Mouse (Mus musculus): ENCODE measurements around the gene Olfr368. TPM values are rescaled to one million over a fixed set of nuclear protein-coding genes. Genes with fewer than 3 reads are reported as not detected.
A peak's percentile ranks its signal among the peaks of the same experiment; 100 is the strongest.

Olfr368 gene
- not detected in 2 replicates for polyA plus RNA-seq (2015; fragmentation: Nextera tagmentation; extraction: Ambion mirVana)

GRCm38 (mm10) chr2:37326215-37326614 lies at the start of gene Olfr368:
TSS of gene Olfr368 (plus strand) at chr2:37326515.
- Histone ChIP-seq H3K36me3 (replicated peaks; ENCODE audit: insufficient read depth, low read length) (no peaks in the 10 kb centered on the region), H3K9me3 (ENCODE audit: low read length) (no peaks in the 10 kb centered on the region), H3K4me1 (ENCODE audit: insufficient read depth) (no peaks in the 10 kb centered on the region), H3K4me2 (ENCODE audit: low read depth, low read length) (no peak within 1 kb of the TSS), H3K4me3 (ENCODE audit: low read depth, low read length) (no peak within 1 kb of the TSS), H3K27ac (ENCODE audit: low read depth) (no peak within 1 kb of the TSS), H3K9ac (replicated peaks) (no peak within 1 kb of the TSS), H3K27me3 (ENCODE audit: insufficient read depth, low read length) (no peaks in the 10 kb centered on the region)
- ATAC-seq (no peak), DNase-seq (no peak)
- WGBS (ENCODE audit: insufficient replicate concordance) = 63% methylated on average over 1 of the region's 1 CpGs
- no peak for TF ChIP-seq CTCF (IDR thresholded peaks at IDR 0.05; ENCODE audit: low read depth)
- TF ChIP-seq EP300 (IDR thresholded peaks at IDR 0.05; ENCODE audit: low read depth) = no peak

DNA sequence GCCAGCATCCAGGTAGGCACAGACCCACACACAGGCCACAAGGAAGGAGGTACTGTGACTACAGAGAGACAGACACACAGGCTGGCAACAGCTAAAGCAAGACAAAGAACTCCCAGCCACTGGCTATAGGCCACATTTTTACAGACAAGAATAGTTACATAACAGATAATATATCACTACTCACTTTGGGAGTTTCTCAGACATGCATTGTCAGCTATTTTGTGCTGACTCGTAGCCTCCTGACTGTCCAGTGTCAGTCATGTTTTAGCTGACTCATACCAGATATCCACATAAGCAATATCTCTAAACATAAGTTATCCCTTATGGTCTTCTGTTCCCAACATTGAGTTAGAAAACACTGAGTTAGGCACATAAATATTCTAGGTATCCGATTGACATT lies 7.0 kb downstream of the Olfr368 start:
- no peak for ATAC-seq
- Histone ChIP-seq H3K27me3 (ENCODE audit: insufficient read depth, low read length) (no peaks in the 10 kb centered on the region), H3K9ac (replicated peaks) (no peak overlapping the region), H3K4me1 (ENCODE audit: insufficient read depth) (no peaks in the 10 kb centered on the region), H3K4me3 (ENCODE audit: low read depth, low read length) (no peak overlapping the region), H3K4me2 (ENCODE audit: low read depth, low read length) (no peak overlapping the region), H3K27ac (ENCODE audit: low read depth) (no peak overlapping the region), H3K9me3 (ENCODE audit: low read length) (no peaks in the 10 kb centered on the region), H3K36me3 (replicated peaks; ENCODE audit: insufficient read depth, low read length) (no peaks in the 10 kb centered on the region)
- WGBS (ENCODE audit: insufficient replicate concordance) = 67% methylated on average over 2 of the region's 2 CpGs
- TF ChIP-seq EP300 (IDR thresholded peaks at IDR 0.05; ENCODE audit: low read depth) (no peak), CTCF (IDR thresholded peaks at IDR 0.05; ENCODE audit: low read depth) (no peak)
- DNase-seq = no peak

DNA sequence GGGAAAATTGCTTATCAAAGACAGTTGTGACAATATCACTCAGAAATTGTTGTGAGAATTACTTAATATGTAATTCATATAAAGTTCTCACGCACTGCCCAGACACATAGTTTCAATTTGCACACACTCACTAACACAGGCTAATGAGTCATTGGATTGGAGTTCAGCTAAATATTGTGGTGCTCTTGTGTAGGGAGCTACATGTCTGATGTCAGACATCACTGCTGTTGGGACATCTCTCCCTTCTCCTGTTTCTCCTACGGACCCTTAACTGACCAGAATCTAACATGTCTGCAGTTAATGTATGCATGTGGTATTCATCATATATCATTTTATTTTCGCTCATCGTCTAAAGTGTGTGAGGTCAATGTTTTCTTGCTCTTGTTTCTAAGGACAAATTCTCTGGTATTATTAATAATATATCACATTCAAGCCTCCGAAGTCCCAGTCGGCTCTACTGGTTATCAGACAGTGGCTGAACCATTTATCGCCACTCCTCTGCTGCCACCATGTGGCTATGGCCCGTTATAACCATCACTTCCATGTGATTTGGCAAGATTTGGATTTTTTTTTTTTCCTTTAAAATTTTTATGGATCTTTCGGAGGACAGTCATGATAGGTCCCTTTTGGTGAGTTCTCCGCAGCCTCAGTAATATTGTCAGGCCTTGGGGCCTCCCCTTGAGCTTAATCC lies 12.3 kb downstream of the Olfr368 start:
- Histone ChIP-seq H3K9ac (replicated peaks) (no peak overlapping the region), H3K4me2 (ENCODE audit: low read depth, low read length) (no peak overlapping the region), H3K4me3 (ENCODE audit: low read depth, low read length) (no peak overlapping the region), H3K36me3 (replicated peaks; ENCODE audit: insufficient read depth, low read length) (no peaks in the 10 kb centered on the region), H3K9me3 (ENCODE audit: low read length) (no peaks in the 10 kb centered on the region), H3K27me3 (ENCODE audit: insufficient read depth, low read length) (no peaks in the 10 kb centered on the region), H3K27ac (ENCODE audit: low read depth) (no peak overlapping the region), H3K4me1 (ENCODE audit: insufficient read depth) (no peaks in the 10 kb centered on the region)
- TF ChIP-seq CTCF (IDR thresholded peaks at IDR 0.05; ENCODE audit: low read depth) (peak; percentile 71), EP300 (IDR thresholded peaks at IDR 0.05; ENCODE audit: low read depth) (no peak)
- WGBS (ENCODE audit: insufficient replicate concordance) = 53% methylated on average over 10 of the region's 10 CpGs
- DNase-seq = peak; percentile 41
- no peak for ATAC-seq

GRCm38 (mm10) chr2:37351671-37352070 lies 25.4 kb downstream of the Olfr368 start:
- no peak for DNase-seq
- H3K4me2 ChIP-seq (ENCODE audit: low read depth, low read length) = no peak overlapping the region
- no peaks in the 10 kb centered on the region for H3K4me1 ChIP-seq (ENCODE audit: insufficient read depth)
- WGBS (ENCODE audit: insufficient replicate concordance) = 78% methylated on average over 7 of the region's 7 CpGs
- no peak overlapping the region for H3K27ac ChIP-seq (ENCODE audit: low read depth)
- peaks cover 49% of the 10 kb centered on the region for H3K36me3 ChIP-seq (replicated peaks; ENCODE audit: insufficient read depth, low read length)
- no peak for ATAC-seq
- H3K9ac ChIP-seq (replicated peaks) = no peak overlapping the region
- no peak for TF ChIP-seq CTCF (IDR thresholded peaks at IDR 0.05; ENCODE audit: low read depth)
- no peak for TF ChIP-seq EP300 (IDR thresholded peaks at IDR 0.05; ENCODE audit: low read depth)
- no peak overlapping the region for H3K4me3 ChIP-seq (ENCODE audit: low read depth, low read length)
- H3K9me3 ChIP-seq (ENCODE audit: low read length) = no peaks in the 10 kb centered on the region
- no peaks in the 10 kb centered on the region for H3K27me3 ChIP-seq (ENCODE audit: insufficient read depth, low read length)

GRCm38 (mm10) chr2:37355571-37355970 lies 29.3 kb downstream of the Olfr368 start:
- WGBS (ENCODE audit: insufficient replicate concordance) = 68% methylated on average over 5 of the region's 5 CpGs
- DNase-seq (peak; percentile 61), ATAC-seq (no peak)
- Histone ChIP-seq H3K9me3 (ENCODE audit: low read length) (no peaks in the 10 kb centered on the region), H3K4me2 (ENCODE audit: low read depth, low read length) (no peak overlapping the region), H3K36me3 (replicated peaks; ENCODE audit: insufficient read depth, low read length) (peaks cover 49% of the 10 kb centered on the region), H3K9ac (replicated peaks) (no peak overlapping the region), H3K4me1 (ENCODE audit: insufficient read depth) (0 out of 2 replicates have a peak, but pooled peaks cover 3% of the 10 kb centered on the region), H3K4me3 (ENCODE audit: low read depth, low read length) (no peak overlapping the region), H3K27me3 (ENCODE audit: insufficient read depth, low read length) (no peaks in the 10 kb centered on the region), H3K27ac (ENCODE audit: low read depth) (no peak overlapping the region)
- TF ChIP-seq EP300 (IDR thresholded peaks at IDR 0.05; ENCODE audit: low read depth) (no peak), CTCF (IDR thresholded peaks at IDR 0.05; ENCODE audit: low read depth) (no peak)

GRCm38 (mm10) chr2:37358633-37359540 lies 32.6 kb downstream of the Olfr368 start, which contains the start of gene Pdcl:
TSS of gene Pdcl (minus strand) at chr2:37359332.
- 0 out of 2 replicates have a peak, but pooled peaks cover 3% of the 10 kb centered on the region for H3K4me1 ChIP-seq (ENCODE audit: insufficient read depth)
- no peaks in the 10 kb centered on the region for H3K9me3 ChIP-seq (ENCODE audit: low read length)
- H3K4me2 ChIP-seq (ENCODE audit: low read depth, low read length) = peak within 1 kb of the TSS; percentile 82
- peak within 1 kb of the TSS; percentile 91 for H3K9ac ChIP-seq (replicated peaks)
- peak within 1 kb of the TSS; percentile 100 for H3K27ac ChIP-seq (ENCODE audit: low read depth)
- H3K27me3 ChIP-seq (ENCODE audit: insufficient read depth, low read length) = no peaks in the 10 kb centered on the region
- DNase-seq (peak; percentile 94), ATAC-seq (peak; percentile 100)
- WGBS (ENCODE audit: insufficient replicate concordance) = under 1% methylated on average over 42 of the region's 42 CpGs
- H3K36me3 ChIP-seq (replicated peaks; ENCODE audit: insufficient read depth, low read length) = peaks cover 20% of the 10 kb centered on the region
- TF ChIP-seq EP300 (IDR thresholded peaks at IDR 0.05; ENCODE audit: low read depth) (peak; percentile 74; the same call in 1 of the 2 replicates), CTCF (IDR thresholded peaks at IDR 0.05; ENCODE audit: low read depth) (no peak)
- peak within 1 kb of the TSS; percentile 93 for H3K4me3 ChIP-seq (ENCODE audit: low read depth, low read length)
